Mouse (Mus musculus) cerebellum, adult 2 months (tissue): ENCODE measurements at regions not wholly inside any gene's neighbourhood (a gene's known extent, or its start where the extent isn't known, plus 50 kb on each side); places are given as distances from the start of the nearest gene placed in this dataset.

ENCODE experiments used
- CTCF ChIP-seq: fragments of 200-500 bp; IDR thresholded peaks from 2 replicates; pipeline ENCODE4 v1.5.1; 2011; ENCODE audit warnings: low read depth, mild to moderate bottlenecking, control low read depth, low read length, moderate library complexity, borderline replicate concordance; ENCODE audit not compliant: insufficient read depth
- POLR2A ChIP-seq: fragments of 200-500 bp; IDR thresholded peaks from 2 replicates; pipeline ENCODE4 v1.6.1; 2011; ENCODE audit warnings: low read length, control low read depth, borderline replicate concordance; ENCODE audit not compliant: insufficient read depth

- TF ChIP-seq CTCF (no peak), POLR2A (no peak)
These were observed 101.9 kb upstream of the Trabd2b start for GRCm38 (mm10) chr4:114304654-114305053.
